Mouse (Mus musculus): ENCODE measurements around the gene Vwa5b1.

DNA sequence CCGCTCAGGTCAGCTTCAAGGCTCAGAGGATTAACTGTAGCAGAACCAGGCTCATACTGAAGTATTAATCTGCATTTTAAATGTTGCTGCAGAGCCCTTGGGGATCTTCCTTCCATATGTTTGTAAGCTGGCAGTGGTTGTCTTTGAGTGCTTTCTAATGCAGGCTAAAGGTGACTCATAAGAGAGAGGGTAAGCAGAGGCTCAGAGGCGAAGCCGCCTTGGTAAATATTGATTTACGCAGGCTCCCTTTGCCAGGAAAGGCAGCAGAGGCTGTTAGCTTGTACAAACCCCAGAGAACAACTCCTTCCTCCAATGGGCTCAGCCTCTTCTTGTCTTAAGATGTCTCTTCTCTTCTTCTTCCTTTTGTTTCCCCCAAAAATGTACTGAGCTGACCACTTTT lies 36.5 kb upstream of the Vwa5b1 start:
- TF ChIP-seq CTCF (IDR thresholded peaks at IDR 0.05) (no peak), EP300 (IDR thresholded peaks at IDR 0.05) (no peak)
